In the genomic region with DNA sequence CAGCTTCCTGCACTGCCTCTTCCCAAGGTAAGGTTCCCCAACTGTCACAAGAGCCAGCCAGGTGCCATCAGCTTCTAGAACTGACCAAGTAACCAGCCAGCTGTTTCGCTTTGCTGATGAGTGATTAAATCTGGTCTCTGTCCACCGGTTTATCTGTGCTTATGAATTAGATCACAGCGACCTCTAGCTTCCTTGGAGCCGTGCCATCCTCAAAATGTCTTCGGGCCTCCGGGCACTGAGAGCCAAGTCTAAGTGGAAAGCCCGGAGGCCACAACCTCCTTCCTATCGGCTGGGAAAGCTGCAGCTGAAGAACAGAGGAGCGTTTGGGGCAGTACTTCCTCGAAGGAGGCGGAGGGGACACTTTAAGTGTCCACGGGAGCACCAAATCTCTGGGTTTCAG, we compare ENCODE assay signal across 9 mouse cellular contexts.
DNase-seq lines count a peak whose midpoint lies in the region; ATAC-seq and TF ChIP-seq lines count a peak whose summit lies in the region.
"Had no signal": no experiment of that assay in that cellular context is flagged by ENCODE, and none has a peak within 500 bp of the region (broad histone marks: within the 10 kb centered on the region; RNA-seq: fewer than 3 reads in every experiment).

No protein-coding gene starts in this region.

- H3K4me2 ChIP-seq in lung, embryonic 14.5 days: no peak overlapping the region
- no peak overlapping the region for H3K4me2 ChIP-seq in kidney, embryonic 16.5 days (replicated peaks; ENCODE audit: low read depth, low read length)

- DNase-seq in lung, embryonic 14.5 days: peak; percentile 74
- DNase-seq in lung, adult 2 months: no peak
- peak; percentile 97 for DNase-seq in heart, adult 11 months
- no peak for DNase-seq in frontal cortex, postnatal 10 days (ENCODE audit: low spot score in 2 of 2)
- DNase-seq in layer of hippocampus, adult 11-12 months (ENCODE audit: low spot score): no peak
- DNase-seq in B cell, adult 2 months: no peak
- DNase-seq in spleen, postnatal 36 days (ENCODE audit: low spot score in 2 of 2): no peak

- no peak overlapping the region for H3K9ac ChIP-seq in lung, embryonic 14.5 days
- H3K9ac ChIP-seq in kidney, embryonic 16.5 days (replicated peaks; ENCODE audit: low read length): no peak overlapping the region

- no peak for TF ChIP-seq POLR2A in lung, adult 2 months (IDR thresholded peaks at IDR 0.05; ENCODE audit: borderline replicate concordance, extremely low read depth, low read depth, low read length)

- WGBS in lung, embryonic 14.5 days: 59% methylated on average over 12 of the region's 12 CpGs
- WGBS in lung, adult 2 months: 48% methylated on average over 12 of the region's 12 CpGs
- WGBS in kidney, embryonic 16.5 days: 64% methylated on average over 12 of the region's 12 CpGs

- H3K4me1 ChIP-seq in lung, embryonic 14.5 days (ENCODE audit: insufficient read depth): no peaks in the 10 kb centered on the region
- no peaks in the 10 kb centered on the region for H3K4me1 ChIP-seq in lung, adult 2 months (ENCODE audit: control insufficient read depth, insufficient read depth, low read length)
- peaks cover 56% of the 10 kb centered on the region for H3K4me1 ChIP-seq in kidney, embryonic 16.5 days (ENCODE audit: insufficient read depth, low read length)

- H3K36me3 ChIP-seq in lung, embryonic 14.5 days (ENCODE audit: insufficient read depth): no peaks in the 10 kb centered on the region
- H3K36me3 ChIP-seq in kidney, embryonic 16.5 days (ENCODE audit: insufficient read depth, low read length): no peaks in the 10 kb centered on the region; the same call in 1 of the 2 replicates

- no peaks in the 10 kb centered on the region for H3K27me3 ChIP-seq in lung, embryonic 14.5 days (ENCODE audit: insufficient read depth, low read length)
- no peaks in the 10 kb centered on the region for H3K27me3 ChIP-seq in kidney, embryonic 16.5 days (ENCODE audit: insufficient read depth, low read length)
- H3K27me3 ChIP-seq: CH12.LX had no signal

- no peak for ATAC-seq in lung, embryonic 14.5 days (ENCODE audit: insufficient read depth)
- ATAC-seq in kidney, embryonic 16.5 days (ENCODE audit: low FRiP score, low TSS enrichment): no peak

- H3K4me3 ChIP-seq in lung, embryonic 14.5 days (ENCODE audit: low read depth, low read length): no peak overlapping the region
- no peak overlapping the region for H3K4me3 ChIP-seq in lung, adult 2 months (replicated peaks; ENCODE audit: extremely low read depth, low read depth, low read length)
- H3K4me3 ChIP-seq in kidney, embryonic 16.5 days (ENCODE audit: low read length): no peak overlapping the region

- no peaks in the 10 kb centered on the region for H3K9me3 ChIP-seq in lung, embryonic 14.5 days (ENCODE audit: low read depth, low read length)
- no peaks in the 10 kb centered on the region for H3K9me3 ChIP-seq in kidney, embryonic 16.5 days (ENCODE audit: low read length)

- 0 out of 2 replicates have a peak, but pooled peaks have one; percentile 3 for TF ChIP-seq CTCF in lung, embryonic 14.5 days (IDR thresholded peaks at IDR 0.05; ENCODE audit: low read depth)
- no peak for TF ChIP-seq CTCF in lung, adult 2 months (IDR thresholded peaks at IDR 0.05; ENCODE audit: insufficient read depth, low read length)

- H3K27ac ChIP-seq in lung, embryonic 14.5 days (ENCODE audit: low read depth): no peak overlapping the region
- H3K27ac ChIP-seq in kidney, embryonic 16.5 days (ENCODE audit: low read length): peak overlapping the region; percentile 16; the same call in 1 of the 2 replicates

Comparison
In these comparisons a context has a peak if more than half of its experiments do, and no peak if none do; other contexts are left out.
1. DNase-seq: peak in lung, embryonic 14.5 days (single experiment) and heart, adult 11 months (single experiment); none in lung, adult 2 months (single experiment), frontal cortex, postnatal 10 days (0 of 2), layer of hippocampus, adult 11-12 months (single experiment), B cell, adult 2 months (0 of 2) and spleen, postnatal 36 days (0 of 2).